Mouse (Mus musculus): ENCODE data around the gene Lce1d.

DNA sequence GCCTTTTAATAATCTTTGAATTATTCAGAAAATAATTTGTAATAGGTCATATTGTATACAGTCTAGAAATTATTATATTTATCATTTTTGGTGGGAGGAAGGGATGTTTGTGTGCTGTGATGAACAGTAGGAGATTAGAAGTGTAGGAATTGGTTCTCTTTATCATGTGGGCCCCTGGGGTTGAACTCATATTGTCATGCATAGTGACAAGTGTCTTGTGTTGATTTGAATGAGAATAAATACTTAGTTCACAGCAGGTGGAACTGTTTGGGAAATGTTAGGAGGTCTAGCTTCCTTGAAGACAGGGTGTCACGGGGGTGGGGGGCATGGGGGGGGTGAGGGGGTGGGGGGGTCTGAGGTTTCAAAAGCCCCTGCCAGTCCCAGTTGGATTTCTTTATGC lies 7.6 kb upstream of the Lce1d start:
- TF ChIP-seq EP300 (IDR thresholded peaks at IDR 0.05) (no peak), CTCF (IDR thresholded peaks at IDR 0.05) (no peak)
